Mouse (Mus musculus) cerebellum, adult 9-11 months (tissue): Measurements from ENCODE around the gene Lgalsl.

ENCODE experiments used
- DNase-seq: peaks from one replicate; pipeline ENCODE4 v3.0.0; 2022

Gene Lgalsl

GRCm38 (mm10) chr11:20823301-20823700, 7.6 kb downstream of the Lgalsl start:
- no peak for DNase-seq

- no peak for DNase-seq
Measured at GRCm38 (mm10) chr11:20821351-20821750, 9.5 kb downstream of the Lgalsl start.

GRCm38 (mm10) chr11:20813901-20814523, 16.8 kb downstream of the Lgalsl start:
- DNase-seq = no peak

- DNase-seq = no peak
Measured at GRCm38 (mm10) chr11:20812153-20812887, 18.5 kb downstream of the Lgalsl start.

- DNase-seq = no peak
Measured at GRCm38 (mm10) chr11:20806659-20807058, 24.2 kb downstream of the Lgalsl start.

GRCm38 (mm10) chr11:20805604-20806249, 25.1 kb downstream of the Lgalsl start:
- no peak for DNase-seq

- DNase-seq = no peak
Measured at GRCm38 (mm10) chr11:20804416-20804815, 26.4 kb downstream of the Lgalsl start.

- no peak for DNase-seq
Measured at GRCm38 (mm10) chr11:20800277-20801092, 30.4 kb downstream of the Lgalsl start.

GRCm38 (mm10) chr11:20797841-20798240, 33.0 kb downstream of the Lgalsl start:
- no peak for DNase-seq

- DNase-seq = no peak
Measured at GRCm38 (mm10) chr11:20795466-20795865, 35.4 kb downstream of the Lgalsl start.

GRCm38 (mm10) chr11:20794913-20795254, 36.0 kb downstream of the Lgalsl start:
- DNase-seq = no peak

- peak; percentile 66 for DNase-seq
Measured at GRCm38 (mm10) chr11:20794196-20794912, 36.5 kb downstream of the Lgalsl start.

- no peak for DNase-seq
Measured at GRCm38 (mm10) chr11:20793676-20794075, 37.2 kb downstream of the Lgalsl start.

GRCm38 (mm10) chr11:20792667-20793066, 38.2 kb downstream of the Lgalsl start:
- no peak for DNase-seq

GRCm38 (mm10) chr11:20791334-20791733, 39.5 kb downstream of the Lgalsl start:
- no peak for DNase-seq

- no peak for DNase-seq
Measured at GRCm38 (mm10) chr11:20789015-20789414, 41.8 kb downstream of the Lgalsl start.

- DNase-seq = no peak
Measured at GRCm38 (mm10) chr11:20788070-20788469, 42.8 kb downstream of the Lgalsl start.

GRCm38 (mm10) chr11:20786191-20786590, 44.7 kb downstream of the Lgalsl start:
- no peak for DNase-seq

GRCm38 (mm10) chr11:20785186-20785585, 45.7 kb downstream of the Lgalsl start:
- no peak for DNase-seq

- DNase-seq = no peak
Measured at GRCm38 (mm10) chr11:20784776-20785175, 46.1 kb downstream of the Lgalsl start.

- no peak for DNase-seq
Measured at GRCm38 (mm10) chr11:20783467-20783866, 47.4 kb downstream of the Lgalsl start.

- DNase-seq = no peak
Measured at GRCm38 (mm10) chr11:20782620-20783019, 48.2 kb downstream of the Lgalsl start.

GRCm38 (mm10) chr11:20780312-20780711, 50.5 kb downstream of the Lgalsl start:
- no peak for DNase-seq
